Mouse (Mus musculus): ENCODE measurements around the gene Gnpat. TPM values are rescaled to one million over a fixed set of nuclear protein-coding genes. Genes with fewer than 3 reads are reported as not detected.

The Gnpat gene
- 100 to 1,000 TPM in 1 of 2 experiments, 10 to 100 TPM in 1; 98.0 to 105 TPM for total RNA-seq (2021)
- long read RNA-seq, experiment 1, transcript Gnpat-201 (16 exons, 2,984 nt), result major isoform, 116 of 143 reads
- long read RNA-seq, experiment 1, partial matches to known transcripts, result 16 of 143 reads
- long read RNA-seq, experiment 1, other reads (novel, unspliced or antisense), result 11 of 143 reads
- long read RNA-seq, experiment 2, transcript Gnpat-201 (16 exons, 2,984 nt), result major isoform, 149 of 190 reads
- long read RNA-seq, experiment 2, partial matches to known transcripts, result 27 of 190 reads
- long read RNA-seq, experiment 2, other reads (novel, unspliced or antisense), result 14 of 190 reads

DNA sequence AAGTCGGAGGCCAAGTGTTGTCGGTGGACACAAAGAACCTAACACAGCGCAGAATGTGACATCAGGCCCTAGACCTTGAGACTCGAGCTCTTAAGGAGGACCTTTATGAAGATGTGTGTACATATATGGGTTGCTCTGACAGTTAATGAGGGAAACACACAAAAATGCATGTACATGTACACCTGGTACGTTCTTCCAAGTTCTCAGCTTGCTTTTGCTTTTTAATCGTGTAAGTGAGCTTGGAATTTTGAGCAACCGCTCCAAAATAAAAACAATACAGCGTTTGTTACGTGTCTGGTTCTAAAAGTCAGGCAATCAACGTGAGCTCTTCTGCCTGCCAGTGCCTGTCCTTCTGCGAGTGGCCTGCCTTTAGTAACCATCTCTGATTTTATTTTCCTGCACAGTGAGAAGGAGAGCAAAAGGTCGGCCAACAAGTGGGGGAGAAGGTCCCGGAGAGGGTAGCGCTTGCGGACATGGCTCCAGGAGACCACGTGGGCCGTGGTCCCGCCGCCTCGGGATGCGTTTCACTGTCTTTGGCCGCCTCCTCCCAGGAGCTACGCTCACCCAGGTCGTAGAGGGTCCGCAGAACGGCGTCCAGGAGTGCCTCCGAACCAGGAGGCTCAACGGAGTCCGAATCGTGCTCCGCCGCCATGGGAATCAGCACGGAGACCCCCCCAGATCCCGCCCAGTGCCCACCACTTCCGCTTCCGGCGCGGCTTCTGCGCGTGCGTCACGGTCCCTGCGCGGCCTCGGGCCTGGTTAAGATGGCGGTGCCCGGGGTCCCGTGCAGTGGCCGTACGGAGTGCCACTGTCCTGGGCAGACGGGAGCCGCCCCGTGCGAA lies at the start of gene Gnpat, which contains the start of gene 2810004N23Rik:
TSS of gene Gnpat (plus strand) at position 713 of the 842 bp plus-strand sequence.
TSS of gene 2810004N23Rik (minus strand) at position 800 of the 842 bp plus-strand sequence.
- intact Hi-C loops (cut with DNase I; ENCODE audit: low total_unique reads), result no loop called here
- DNase-seq, result peak; percentile 94

DNA sequence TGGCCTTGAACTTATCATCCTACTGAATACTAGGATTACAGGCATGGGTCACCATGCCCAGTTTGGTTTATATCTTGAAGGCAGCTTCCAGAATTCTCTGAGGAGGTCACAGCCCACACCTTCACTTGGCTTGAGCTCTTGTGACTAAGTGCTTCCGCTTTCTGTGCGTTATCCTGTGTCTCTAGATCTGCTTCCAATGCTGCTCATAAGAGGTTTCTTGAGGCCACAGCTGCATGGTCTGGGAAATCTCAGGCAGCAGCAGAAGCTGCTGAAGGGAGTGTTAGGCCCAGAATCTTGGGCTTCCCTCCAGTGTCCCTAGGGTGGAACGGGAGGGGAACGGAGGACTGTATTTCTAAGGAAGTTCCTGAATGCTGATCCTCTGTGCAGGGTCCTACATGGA lies 49.5 kb upstream of the Gnpat start:
- intact Hi-C loops (cut with DNase I; ENCODE audit: low total_unique reads), result no loop called here
- DNase-seq, result no peak

DNA sequence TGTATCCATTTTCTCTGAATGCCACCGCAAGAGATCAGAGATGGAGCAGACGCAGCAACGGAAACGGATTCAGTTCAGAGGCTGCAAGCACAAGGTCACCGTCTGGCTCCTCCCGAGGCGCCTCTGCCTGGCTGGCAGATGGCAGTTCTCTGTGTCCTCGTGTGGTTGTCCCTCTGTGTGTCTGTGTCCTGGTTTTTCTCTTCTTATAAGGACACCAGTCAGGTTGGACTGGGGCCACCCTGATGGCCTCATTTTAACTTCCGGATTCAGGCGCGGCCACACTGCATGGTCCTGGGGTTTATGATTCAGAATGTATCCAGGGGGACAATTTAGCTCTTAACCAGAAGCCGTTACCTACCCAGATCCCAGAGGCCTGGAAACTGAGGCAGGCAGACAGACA lies 47.0 kb upstream of the Gnpat start:
- intact Hi-C loops (cut with DNase I; ENCODE audit: low total_unique reads), result no loop called here
- no peak for DNase-seq

DNA sequence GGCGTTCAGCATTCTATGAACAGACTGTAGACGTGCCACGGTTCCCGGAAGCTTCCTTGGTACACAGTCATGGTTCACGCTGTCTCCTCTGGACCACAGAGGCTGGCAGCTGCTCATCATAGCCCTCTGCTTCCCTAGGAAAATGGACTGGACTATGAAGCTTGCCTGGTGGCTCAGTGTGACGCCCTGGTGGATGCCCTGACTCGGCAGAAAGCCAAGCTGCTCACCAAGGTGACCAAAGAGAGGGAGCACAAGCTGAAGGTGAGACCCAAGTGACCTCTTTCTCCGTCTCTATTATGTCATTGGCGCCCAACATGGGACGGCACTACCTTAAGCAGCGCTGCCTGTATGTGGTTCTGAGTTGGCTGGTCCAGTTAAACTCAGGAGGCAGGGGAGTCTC lies 46.0 kb upstream of the Gnpat start:
- intact Hi-C loops (cut with DNase I; ENCODE audit: low total_unique reads), result no loop called here

DNA sequence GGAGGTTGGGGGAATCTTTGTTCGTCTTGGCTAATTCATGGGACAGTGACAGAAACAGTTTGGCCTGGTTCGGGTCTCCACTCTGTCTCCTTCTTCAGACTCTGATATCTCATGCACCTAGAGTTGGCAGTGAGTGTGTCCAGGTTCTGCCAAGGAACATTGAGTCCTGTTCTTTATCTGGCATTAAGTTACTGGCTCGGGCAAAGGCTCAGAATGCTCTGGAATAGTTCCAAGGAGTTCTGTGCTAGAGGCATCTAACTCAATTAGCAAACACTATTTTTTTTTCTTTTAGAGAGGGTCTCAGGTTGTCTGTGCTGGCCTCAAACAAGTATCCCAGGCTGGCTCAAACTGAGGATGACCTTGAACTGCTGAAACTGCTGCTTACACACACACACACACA lies 45.5 kb upstream of the Gnpat start:
- no peak for DNase-seq

More for the DNA sequence above, 46.0 kb upstream of the Gnpat start:
- no peak for DNase-seq

DNA sequence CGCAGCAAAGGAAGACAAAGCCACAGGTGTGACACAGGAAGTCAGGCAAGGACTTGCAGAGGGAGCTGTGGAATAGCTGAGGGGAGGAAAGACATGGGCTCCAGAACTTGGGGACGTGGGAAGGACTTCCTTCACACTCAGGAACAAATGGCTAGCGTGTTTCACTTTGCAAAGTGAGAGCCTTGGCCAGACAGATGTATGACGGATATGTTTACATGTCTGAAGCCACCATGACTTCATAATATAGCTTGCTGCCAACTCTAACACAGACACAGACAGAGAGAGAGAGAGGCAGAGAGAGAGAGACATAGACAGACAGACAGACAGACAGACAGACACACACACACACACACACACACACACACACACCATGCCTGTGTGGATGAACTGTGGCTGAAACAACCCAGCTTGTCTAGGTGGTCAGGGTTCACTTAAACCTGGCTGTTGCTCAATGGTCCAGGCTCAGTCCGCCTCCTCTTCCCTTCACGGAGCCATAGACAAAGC lies 43.2 kb upstream of the Gnpat start:
- no peak for DNase-seq
- intact Hi-C loops (cut with DNase I; ENCODE audit: low total_unique reads), result no loop called here

More for the DNA sequence above, 45.5 kb upstream of the Gnpat start:
- intact Hi-C loops (cut with DNase I; ENCODE audit: low total_unique reads), result no loop called here

DNA sequence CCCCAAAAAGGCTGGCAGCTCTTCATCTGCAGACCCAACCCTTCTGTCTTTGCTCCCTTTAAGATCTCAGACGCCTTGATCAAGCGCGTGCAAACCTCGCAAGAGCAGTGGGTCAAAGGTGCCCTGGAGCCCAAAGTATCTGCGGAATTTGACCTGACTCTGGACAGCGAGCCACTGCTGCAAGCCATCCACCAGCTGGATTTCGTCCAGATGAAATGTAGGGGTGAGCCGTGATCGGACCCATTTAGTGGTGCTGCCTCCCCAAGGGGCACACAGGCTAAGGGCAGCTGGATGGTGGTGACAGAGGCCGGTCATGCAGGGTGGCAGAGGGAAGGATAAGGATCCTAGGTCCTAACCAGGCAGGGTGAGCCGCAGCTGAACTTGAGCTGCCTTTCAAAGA lies 42.7 kb upstream of the Gnpat start:
- intact Hi-C loops (cut with DNase I; ENCODE audit: low total_unique reads), result no loop called here

DNA sequence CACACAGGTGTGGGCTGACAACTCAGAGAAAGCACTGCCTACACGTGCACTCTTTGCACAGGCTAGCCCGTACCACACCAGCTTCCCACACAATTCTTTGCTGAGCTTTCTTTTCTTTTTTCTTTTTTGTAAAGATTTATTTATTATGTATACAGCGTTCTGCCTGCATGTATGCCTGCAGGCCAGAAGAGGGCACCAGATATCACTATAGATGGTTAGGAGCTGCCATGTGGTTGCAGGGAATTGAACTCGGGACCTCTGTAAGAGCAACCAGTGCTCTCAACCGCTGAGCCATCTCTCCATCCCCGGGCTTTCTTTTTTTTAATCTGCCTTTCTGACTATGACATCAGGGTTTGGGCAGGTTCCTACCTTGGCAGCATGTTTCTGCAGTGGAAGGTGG lies 39.3 kb upstream of the Gnpat start:
- DNase-seq, result no peak
- intact Hi-C loops (cut with DNase I; ENCODE audit: low total_unique reads), result no loop called here

More for the DNA sequence above, 42.7 kb upstream of the Gnpat start:
- no peak for DNase-seq

DNA sequence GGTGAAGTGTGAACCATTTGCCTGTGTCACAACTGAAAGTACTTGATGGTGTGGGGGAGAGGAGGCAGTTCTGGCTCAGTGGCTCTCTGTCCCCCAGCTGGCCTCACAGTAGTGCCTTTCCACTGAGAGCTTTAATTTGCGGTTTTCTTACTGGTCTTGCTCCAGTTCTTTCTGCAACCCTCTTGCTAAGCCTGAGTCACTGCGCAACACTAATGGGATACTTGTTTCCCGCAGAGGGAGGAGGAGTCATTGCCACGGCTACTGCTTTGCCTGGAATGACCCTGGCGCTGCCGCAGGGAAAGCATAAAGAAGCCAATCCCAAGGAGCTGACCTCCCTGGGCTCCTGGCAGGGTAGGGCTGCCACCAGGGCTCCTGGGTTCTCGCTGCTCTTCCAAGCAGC lies 36.2 kb upstream of the Gnpat start:
- intact Hi-C loops (cut with DNase I; ENCODE audit: low total_unique reads), result loop anchor here (2.0 kb wide), 1 partner anchor 30 kb away; no protein-coding TSS in a partner anchor
- peak; percentile 61 for DNase-seq

DNA sequence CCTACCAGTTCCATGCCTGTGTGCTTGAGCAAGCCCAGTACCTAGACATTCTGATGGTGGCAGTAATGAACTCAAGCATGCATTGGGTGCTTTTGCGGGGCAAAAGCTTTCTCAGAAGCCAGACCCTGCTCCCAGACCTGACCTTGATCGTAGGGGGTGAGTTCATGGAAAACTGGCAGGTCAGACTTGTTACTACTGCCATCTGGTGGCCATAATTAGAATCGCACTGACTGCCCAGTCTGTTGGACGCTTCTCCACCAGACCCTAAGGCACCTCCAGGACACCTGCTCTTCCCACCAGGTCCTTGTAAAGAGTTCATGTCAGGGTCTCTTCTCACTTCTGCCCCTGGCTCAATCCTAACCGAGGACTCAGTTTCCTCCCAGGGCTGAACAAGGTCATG lies 35.4 kb upstream of the Gnpat start:
- intact Hi-C loops (cut with DNase I; ENCODE audit: low total_unique reads), result loop anchor here (2.0 kb wide), 1 partner anchor 31 kb away; no protein-coding TSS in a partner anchor
- DNase-seq, result peak; percentile 54

DNA sequence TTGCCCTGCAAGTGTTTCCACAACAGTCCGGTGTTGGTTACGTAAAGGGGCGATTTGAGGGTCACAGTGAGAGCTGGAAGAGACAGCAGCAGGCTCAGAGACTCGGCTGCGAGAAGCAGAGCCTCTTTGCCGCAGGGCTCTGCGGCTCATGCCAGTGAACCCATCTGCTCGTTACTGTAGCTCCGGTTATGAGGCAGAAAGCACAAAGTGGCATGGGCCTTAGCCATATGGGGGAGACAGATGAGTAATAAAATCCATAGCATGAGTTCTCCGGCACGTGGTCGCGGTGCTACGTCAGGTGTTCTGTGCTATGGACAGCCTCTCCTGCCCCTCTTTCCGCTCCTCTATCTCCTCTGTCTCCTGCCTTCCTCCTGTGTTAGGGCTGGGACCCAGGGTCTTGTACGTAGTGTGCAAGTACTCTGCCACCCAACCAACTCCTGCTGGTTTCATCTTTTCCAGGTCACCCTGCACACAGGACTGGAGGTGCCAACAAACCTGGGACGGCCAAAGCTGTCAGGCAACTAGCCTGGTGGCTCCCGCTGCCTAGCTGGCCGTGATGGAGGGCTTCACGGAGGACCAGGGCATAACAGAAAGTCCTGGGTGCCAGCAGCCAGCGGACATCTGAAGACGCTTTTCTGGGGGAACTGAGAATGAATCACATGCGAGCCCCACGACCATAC lies 34.1 kb upstream of the Gnpat start:
- DNase-seq, result no peak
- intact Hi-C loops (cut with DNase I; ENCODE audit: low total_unique reads), result no loop called here

DNA sequence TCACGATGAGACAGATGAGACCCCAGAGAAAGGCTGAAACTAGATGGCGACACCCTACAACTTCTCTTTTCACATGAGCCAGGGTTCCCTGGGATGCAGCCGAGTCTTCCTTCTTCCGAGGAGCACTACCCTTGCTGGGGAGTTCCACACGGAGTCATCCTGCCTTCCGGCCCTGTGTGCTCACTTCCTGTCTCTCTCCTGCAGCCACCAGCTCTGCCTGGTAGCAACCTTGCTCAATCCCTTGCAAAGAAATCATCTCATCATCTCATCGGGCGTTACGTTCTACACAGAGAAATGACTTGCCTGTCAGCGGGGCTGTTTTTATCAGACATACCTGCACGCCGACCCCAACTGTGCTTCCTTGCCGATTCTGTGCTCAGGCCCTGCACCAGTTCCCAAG lies 32.8 kb upstream of the Gnpat start:
- intact Hi-C loops (cut with DNase I; ENCODE audit: low total_unique reads), result no loop called here
- DNase-seq, result no peak

DNA sequence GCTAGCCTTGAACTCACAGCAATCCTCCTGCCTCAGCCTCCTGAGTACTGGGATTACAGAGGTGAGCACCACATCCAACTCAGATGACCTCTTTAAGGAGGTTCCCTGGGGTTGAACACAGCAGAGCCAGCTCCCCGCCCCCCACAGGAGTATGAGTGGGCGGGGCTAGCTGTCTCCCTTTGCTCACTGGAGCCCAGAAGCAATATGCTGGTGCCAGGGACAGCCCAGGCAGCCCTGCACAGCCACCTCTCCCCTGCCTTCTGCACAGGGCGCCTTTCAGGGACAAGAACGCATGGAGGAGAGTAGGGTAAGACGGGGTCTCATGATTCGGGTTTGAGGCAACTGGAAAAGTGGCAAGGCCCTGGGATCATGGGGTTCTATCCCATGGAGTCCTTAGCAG lies 31.3 kb upstream of the Gnpat start:
- DNase-seq, result no peak
- intact Hi-C loops (cut with DNase I; ENCODE audit: low total_unique reads), result no loop called here

DNA sequence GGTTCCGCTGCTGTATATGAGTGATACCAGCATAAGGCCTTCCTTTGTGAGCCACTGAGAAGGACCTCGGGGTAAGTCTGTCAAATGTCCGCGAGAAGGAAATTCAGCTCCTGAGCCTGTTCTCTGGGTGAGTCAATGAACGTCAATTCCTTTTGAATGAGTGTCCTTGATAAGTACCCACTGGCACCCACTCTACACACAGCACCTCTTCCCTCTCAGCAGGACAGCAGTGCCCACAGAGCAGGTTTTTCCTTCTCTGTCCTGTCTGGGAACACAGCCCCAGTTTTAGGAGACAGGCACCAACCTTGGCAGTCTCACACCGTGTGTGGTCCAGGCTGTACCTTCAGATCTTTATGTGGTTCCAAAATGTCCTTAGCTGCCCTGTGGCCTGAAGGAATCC lies 30.9 kb upstream of the Gnpat start:
- intact Hi-C loops (cut with DNase I; ENCODE audit: low total_unique reads), result no loop called here

DNA sequence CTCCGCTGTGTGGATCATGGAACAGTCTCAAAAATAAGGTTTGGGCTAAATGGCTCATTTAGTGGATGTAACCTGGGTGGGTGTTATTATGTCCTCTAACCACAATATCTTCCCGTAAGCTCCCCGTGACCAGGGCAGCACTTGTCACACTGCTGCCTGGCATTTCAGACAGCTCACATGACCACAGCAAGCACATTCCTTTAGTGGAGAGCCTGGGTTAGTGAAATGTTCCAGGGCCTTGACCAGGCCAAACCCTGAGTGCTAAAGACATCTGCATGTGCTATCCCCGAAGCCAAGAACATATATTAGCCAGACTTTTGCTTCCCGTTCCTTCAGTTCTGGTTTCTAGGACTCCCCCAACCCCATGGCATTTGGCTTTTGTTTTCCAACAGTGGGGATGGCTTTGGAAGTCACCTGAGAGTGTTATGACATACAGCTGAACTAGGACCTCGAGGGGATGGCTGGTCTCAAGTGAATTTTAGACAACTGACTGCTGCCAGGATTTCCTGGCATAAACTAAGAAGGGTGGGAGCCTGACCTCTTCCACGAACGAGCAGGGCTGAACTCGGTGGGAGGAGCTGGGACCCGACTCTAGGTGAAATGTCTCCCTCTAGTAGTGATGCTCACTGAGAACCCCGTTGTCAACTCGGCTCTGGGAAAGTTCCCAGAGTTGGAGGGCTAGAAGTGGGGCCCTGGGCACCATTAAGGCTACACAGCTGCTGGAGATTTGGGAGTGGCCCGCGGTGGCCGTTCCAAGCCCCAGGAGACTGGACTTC lies 29.2 kb upstream of the Gnpat start:
- DNase-seq, result no peak
- intact Hi-C loops (cut with DNase I; ENCODE audit: low total_unique reads), result no loop called here

More for the DNA sequence above, 30.9 kb upstream of the Gnpat start:
- no peak for DNase-seq

DNA sequence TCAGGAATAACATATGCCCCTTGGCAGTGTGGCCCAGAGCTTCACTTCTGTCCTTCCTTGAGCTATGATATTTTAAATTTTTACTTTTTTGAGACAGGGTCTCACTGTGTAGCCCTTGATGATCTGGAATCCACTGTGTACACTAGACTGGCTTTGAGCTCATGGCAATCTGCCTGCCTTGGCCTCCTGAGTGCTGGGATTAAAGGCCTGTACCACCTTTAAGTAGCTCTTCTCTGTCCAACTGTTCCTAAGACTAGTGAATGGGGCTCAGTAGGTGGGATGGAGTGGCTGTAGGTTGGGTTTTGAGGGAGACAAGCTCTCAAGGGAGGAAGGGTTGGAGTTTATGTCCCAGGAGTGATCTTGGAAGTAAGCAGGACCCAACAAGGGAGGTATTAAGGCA lies 27.0 kb upstream of the Gnpat start:
- no peak for DNase-seq
- intact Hi-C loops (cut with DNase I; ENCODE audit: low total_unique reads), result no loop called here

DNA sequence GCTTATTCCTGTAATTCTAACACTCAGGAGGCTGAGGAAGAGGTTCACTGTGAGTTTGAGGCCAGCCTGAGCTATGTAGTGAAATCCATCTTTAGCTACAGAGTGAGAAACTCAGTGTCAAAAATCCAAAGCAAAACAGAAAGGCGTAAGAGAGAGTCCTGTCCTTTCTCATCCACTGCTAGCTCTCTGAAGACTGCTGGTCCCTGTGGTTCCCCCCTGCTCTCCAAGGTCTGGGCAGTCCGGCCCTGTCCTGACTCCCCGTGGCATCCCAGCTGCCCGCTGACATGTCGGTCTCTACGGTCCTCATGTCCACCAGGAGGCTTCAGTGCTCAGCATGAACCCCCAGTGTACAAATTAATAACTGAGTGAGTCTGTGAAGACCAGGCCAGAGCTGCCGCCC lies 26.6 kb upstream of the Gnpat start:
- intact Hi-C loops (cut with DNase I; ENCODE audit: low total_unique reads), result no loop called here
- no peak for DNase-seq

DNA sequence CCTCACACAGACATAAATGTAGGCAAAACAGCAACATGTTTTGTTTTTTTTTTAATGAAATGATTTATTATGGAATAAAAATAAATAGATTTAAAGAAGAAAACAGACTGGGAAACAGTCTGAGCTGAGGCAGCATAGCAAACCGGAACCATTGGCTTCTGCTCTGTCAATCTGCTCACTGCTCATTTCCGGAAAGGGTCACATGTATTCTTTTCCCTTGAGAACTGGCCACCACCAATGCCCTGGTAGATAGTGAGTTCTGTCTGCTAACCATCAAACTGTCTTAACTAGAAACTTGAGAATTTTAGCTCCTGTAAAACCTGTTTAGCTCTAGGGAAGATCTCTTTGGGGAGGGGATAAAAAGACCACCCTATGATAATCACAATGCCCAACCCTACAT lies 25.9 kb upstream of the Gnpat start:
- intact Hi-C loops (cut with DNase I; ENCODE audit: low total_unique reads), result no loop called here
- DNase-seq, result no peak

DNA sequence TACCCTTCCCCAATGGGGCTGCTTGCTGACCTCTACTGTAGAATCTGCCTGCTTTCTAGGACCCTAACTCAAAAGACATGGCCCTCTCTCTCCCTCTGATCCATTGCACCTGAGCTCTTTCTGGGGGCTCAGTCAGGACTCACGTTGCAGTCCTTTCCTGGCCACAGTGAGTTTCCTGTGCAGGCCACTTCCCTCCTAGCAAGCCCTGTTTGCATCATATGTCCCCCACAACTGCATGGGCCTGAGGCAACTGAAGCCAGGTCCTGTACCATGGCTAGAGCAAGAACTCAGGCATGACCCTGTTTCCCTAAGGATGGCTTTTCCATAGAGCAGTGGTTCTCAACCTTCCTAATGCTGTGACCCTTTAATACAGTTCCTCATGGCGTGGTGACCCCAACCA lies 24.9 kb upstream of the Gnpat start:
- DNase-seq, result no peak
- intact Hi-C loops (cut with DNase I; ENCODE audit: low total_unique reads), result no loop called here

All from gastrocnemius, postnatal 14 days (tissue).